Mouse (Mus musculus) heart, postnatal 0 days (tissue): ENCODE measurements around the gene Ormdl3. TPM values are rescaled to one million over a fixed set of nuclear protein-coding genes. Genes with fewer than 3 reads are reported as not detected.
A peak's percentile ranks its signal among the peaks of the same experiment; 100 is the strongest.
"Not testable (repeated sequence)": the region's sequence is repeated elsewhere in the genome, so short reads cannot be mapped to it uniquely, and the experiment has no call there.

Experiments
- ATAC-seq: fragments of 200-750 bp; cut with Nextera tagmentation; 2 replicates; pipeline ENCODE4 v1.8.0; 2017; ENCODE audit warnings: low read depth, moderate number of reproducible peaks, moderate library complexity; ENCODE audit not compliant: insufficient read depth
- DNase-seq: peaks from one replicate; pipeline ENCODE4 v3.0.0-alpha.2; 2016; ENCODE audit warnings: low spot score
- H3K27ac ChIP-seq: fragments of 300-500 bp; sonication (generic); 2 replicates; pipeline ENCODE4 v1.5.1; 2014; ENCODE audit warnings: low read depth, mild to moderate bottlenecking
- H3K27me3 ChIP-seq: fragments of 300-500 bp; sonication (generic); 2 replicates; pipeline ENCODE4 v1.6.1; 2014; ENCODE audit warnings: low read length, mixed read lengths; ENCODE audit not compliant: control insufficient read depth, insufficient read depth
- H3K36me3 ChIP-seq: fragments of 300-500 bp; sonication (generic); replicated peaks from 2 replicates; pipeline ENCODE4 v1.6.1; 2014; ENCODE audit warnings: low read length, mixed read lengths; ENCODE audit not compliant: control insufficient read depth, insufficient read depth
- H3K4me1 ChIP-seq: fragments of 300-500 bp; sonication (generic); 2 replicates; pipeline ENCODE4 v1.6.1; 2014; ENCODE audit warnings: antibody characterized with exemption; ENCODE audit not compliant: control insufficient read depth, insufficient read depth
- H3K4me2 ChIP-seq: fragments of 300-500 bp; sonication (generic); 2 replicates; pipeline ENCODE4 v1.6.1; 2014; ENCODE audit warnings: low read depth, mild to moderate bottlenecking, low read length, moderate library complexity
- H3K4me3 ChIP-seq: fragments of 300-500 bp; sonication (generic); 2 replicates; pipeline ENCODE4 v1.5.1; 2014; ENCODE audit warnings: low read depth, low read length
- H3K9ac ChIP-seq: fragments of 300-500 bp; sonication (generic); replicated peaks from 2 replicates; pipeline ENCODE4 v1.6.1; 2014; ENCODE audit warnings: low read depth, low read length, mixed read lengths
- H3K9me3 ChIP-seq: fragments of 300-500 bp; sonication (generic); replicated peaks from 2 replicates; pipeline ENCODE4 v1.6.1; 2016; ENCODE audit warnings: low read length; ENCODE audit not compliant: control insufficient read depth
- CTCF ChIP-seq: IDR thresholded peaks from 2 replicates; pipeline ENCODE4 v1.5.1; 2016; ENCODE audit warnings: antibody characterized with exemption, control low read depth, low read depth
- EP300 ChIP-seq: IDR thresholded peaks from 2 replicates; pipeline ENCODE4 v1.6.1; 2016; ENCODE audit warnings: antibody characterized with exemption, low read depth
- WGBS: fragments of 180-500 bp; shearing (Covaris S2); extraction: QIAGEN DNeasy Blood & Tissue Kit; methylation state at CpG from one replicate; pipeline ENCODE4 v1.1.7; 2014; 5-methylcytosine and 5-hydroxymethylcytosine counted together
- polyA plus RNA-seq: library from polyadenylated mRNA; unstranded; fragments of >200 nt; fragmentation: Nextera tagmentation; extraction: Ambion mirVana; gene quantifications from 2 replicates; pipeline ENCODE4 v1.2.1, GENCODE M21; 2015
- total RNA-seq: library from RNA; depleted of rRNA; stranded (reverse); fragments of >200 nt; gene quantifications from 2 replicates; pipeline ENCODE4 v1.2.3, GENCODE M21; 2014; ENCODE audit warnings: low replicate concordance

The Ormdl3 gene
- total and polyA plus RNA-seq, 2 experiments from 2014 or later = 44.8 to 49.4 TPM

GRCm38 (mm10) chr11:98620791-98621190 lies 33.6 kb upstream of the Ormdl3 start:
- no peaks in the 10 kb centered on the region for H3K27me3 ChIP-seq
- 85% methylated on average over 13 of the region's 13 CpGs for WGBS
- no peak for DNase-seq
- TF ChIP-seq CTCF (no peak), EP300 (no peak)
- ATAC-seq = no peak
- H3K4me1 ChIP-seq = no peaks in the 10 kb centered on the region
- no peak overlapping the region for H3K4me2 ChIP-seq
- no peaks in the 10 kb centered on the region for H3K36me3 ChIP-seq
- H3K27ac ChIP-seq = no peak overlapping the region
- no peaks in the 10 kb centered on the region for H3K9me3 ChIP-seq
- no peak overlapping the region for H3K9ac ChIP-seq
- no peak overlapping the region for H3K4me3 ChIP-seq

- H3K9me3 ChIP-seq = no peaks in the 10 kb centered on the region
- DNase-seq = peak; percentile 44
- no peak overlapping the region for H3K4me2 ChIP-seq
- 4% methylated on average over 3 of the region's 3 CpGs for WGBS
- H3K9ac ChIP-seq = no peak overlapping the region
- ATAC-seq = no peak
- no peaks in the 10 kb centered on the region for H3K36me3 ChIP-seq
- TF ChIP-seq CTCF (peak; percentile 81), EP300 (no peak)
- no peak overlapping the region for H3K4me3 ChIP-seq
- no peaks in the 10 kb centered on the region for H3K27me3 ChIP-seq
- no peak overlapping the region for H3K27ac ChIP-seq
- 0 out of 2 replicates have a peak, but pooled peaks cover 9% of the 10 kb centered on the region for H3K4me1 ChIP-seq
Observed at GRCm38 (mm10) chr11:98606763-98607162, 19.6 kb upstream of the Ormdl3 start.

DNA sequence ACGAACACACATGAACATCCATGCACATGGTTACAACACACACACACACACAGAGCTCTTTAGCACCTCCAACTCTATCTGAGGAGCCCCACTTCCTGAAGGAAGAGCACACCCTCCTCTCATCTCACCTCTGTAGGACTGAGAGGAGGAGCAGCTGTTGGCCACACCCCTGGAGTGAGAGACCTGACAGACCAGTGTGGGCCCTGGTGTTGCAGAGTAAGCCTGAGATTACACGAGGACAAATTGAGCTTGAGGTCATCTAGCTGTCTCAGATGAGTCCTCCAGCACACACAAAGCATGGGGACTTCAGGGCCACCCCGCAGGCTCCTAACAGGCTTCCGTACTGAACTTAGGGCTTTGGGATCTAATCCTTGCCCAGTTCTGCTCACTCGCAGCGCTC lies 17.7 kb upstream of the Ormdl3 start:
- not testable (repeated sequence) for H3K36me3 ChIP-seq, H3K4me3 ChIP-seq, H3K27ac ChIP-seq, ATAC-seq, H3K9me3 ChIP-seq, H3K27me3 ChIP-seq, DNase-seq, H3K4me2 ChIP-seq, H3K9ac ChIP-seq
- H3K4me1 ChIP-seq = 0 out of 2 replicates have a peak, but pooled peaks cover 12% of the 10 kb centered on the region
- 65% methylated on average over 6 of the region's 6 CpGs for WGBS

- no peak overlapping the region for H3K4me3 ChIP-seq
- no peak for TF ChIP-seq EP300
- no peak for TF ChIP-seq CTCF
- H3K9me3 ChIP-seq = no peaks in the 10 kb centered on the region
- no peak for DNase-seq
- WGBS = 80% methylated on average over 2 of the region's 2 CpGs
- no peak for ATAC-seq
- H3K36me3 ChIP-seq = no peaks in the 10 kb centered on the region
- no peak overlapping the region for H3K9ac ChIP-seq
- no peak overlapping the region for H3K27ac ChIP-seq
- no peak overlapping the region for H3K4me2 ChIP-seq
- H3K4me1 ChIP-seq = 0 out of 2 replicates have a peak, but pooled peaks cover 12% of the 10 kb centered on the region
- H3K27me3 ChIP-seq = peaks cover 7% of the 10 kb centered on the region; the same call in 1 of the 2 replicates
Observed at GRCm38 (mm10) chr11:98603953-98604352, 16.8 kb upstream of the Ormdl3 start.

GRCm38 (mm10) chr11:98602090-98602690 lies 15.0 kb upstream of the Ormdl3 start:
- H3K36me3 ChIP-seq = no peaks in the 10 kb centered on the region
- H3K9me3 ChIP-seq = no peaks in the 10 kb centered on the region
- peak overlapping the region; percentile 43 for H3K4me2 ChIP-seq
- H3K4me3 ChIP-seq = no peak overlapping the region
- peaks cover 12% of the 10 kb centered on the region; the same call in 1 of the 2 replicates for H3K4me1 ChIP-seq
- 1% methylated on average over 20 of the region's 20 CpGs for WGBS
- ATAC-seq = peak; percentile 28; the same call in 1 of the 2 replicates
- H3K27ac ChIP-seq = no peak overlapping the region
- no peak overlapping the region for H3K9ac ChIP-seq
- TF ChIP-seq EP300 (no peak), CTCF (no peak)
- DNase-seq = no peak
- H3K27me3 ChIP-seq = peaks cover 17% of the 10 kb centered on the region

GRCm38 (mm10) chr11:98599291-98599690 lies 12.1 kb upstream of the Ormdl3 start:
- H3K4me2 ChIP-seq = peak overlapping the region; percentile 30; the same call in 1 of the 2 replicates
- peaks cover 17% of the 10 kb centered on the region for H3K27me3 ChIP-seq
- TF ChIP-seq EP300 (no peak), CTCF (no peak)
- H3K9ac ChIP-seq = no peak overlapping the region
- no peaks in the 10 kb centered on the region for H3K36me3 ChIP-seq
- H3K4me1 ChIP-seq = peaks cover 12% of the 10 kb centered on the region; the same call in 1 of the 2 replicates
- H3K4me3 ChIP-seq = no peak overlapping the region
- WGBS = 15% methylated on average over 18 of the region's 18 CpGs
- ATAC-seq = no peak
- H3K9me3 ChIP-seq = no peaks in the 10 kb centered on the region
- H3K27ac ChIP-seq = no peak overlapping the region
- no peak for DNase-seq
